Mouse (Mus musculus) limb, embryonic 13.5 days (tissue): Measurements from ENCODE around the gene Slc25a33. TPM values are rescaled to one million over a fixed set of nuclear protein-coding genes. Genes with fewer than 3 reads are reported as not detected.

ENCODE experiments used
- ATAC-seq: fragments of 200-750 bp; cut with Nextera tagmentation; 2 replicates; pipeline ENCODE4 v1.8.0; 2017; ENCODE audit warnings: low read depth, moderate number of reproducible peaks, moderate TSS enrichment; ENCODE audit not compliant: low FRiP score
- H3K27ac ChIP-seq: fragments of 300-500 bp; sonication (generic); 2 replicates; pipeline ENCODE4 v1.5.1; 2015; ENCODE audit warnings: inconsistent platforms, mild to moderate bottlenecking, moderate library complexity
- H3K27me3 ChIP-seq: fragments of 300-500 bp; sonication (generic); 2 replicates; pipeline ENCODE4 v1.6.1; 2015; ENCODE audit warnings: mild to moderate bottlenecking, inconsistent platforms
- H3K36me3 ChIP-seq: fragments of 300-500 bp; sonication (generic); 2 replicates; pipeline ENCODE4 v1.6.1; 2015; ENCODE audit warnings: inconsistent platforms, mild to moderate bottlenecking, moderate library complexity
- H3K4me1 ChIP-seq: fragments of 300-500 bp; sonication (generic); 2 replicates; pipeline ENCODE4 v1.6.1; 2015; ENCODE audit warnings: inconsistent platforms
- H3K4me2 ChIP-seq: fragments of 300-500 bp; sonication (generic); replicated peaks from 2 replicates; pipeline ENCODE4 v1.6.1; 2015; ENCODE audit warnings: inconsistent platforms, mild to moderate bottlenecking, moderate library complexity
- H3K4me3 ChIP-seq: fragments of 300-500 bp; sonication (generic); 2 replicates; pipeline ENCODE4 v1.5.1; 2015; ENCODE audit warnings: moderate library complexity, mild to moderate bottlenecking, inconsistent platforms
- H3K9ac ChIP-seq: fragments of 300-500 bp; sonication (generic); 2 replicates; pipeline ENCODE4 v1.6.1; 2015; ENCODE audit warnings: mild to moderate bottlenecking, inconsistent platforms
- H3K9me3 ChIP-seq: fragments of 300-500 bp; sonication (generic); 2 replicates; pipeline ENCODE4 v1.6.1; 2016; ENCODE audit warnings: inconsistent platforms
- WGBS: fragments of 180-500 bp; shearing (Covaris S2); methylation state at CpG from one replicate; pipeline ENCODE4 v1.1.7; 2015; 5-methylcytosine and 5-hydroxymethylcytosine counted together
- polyA plus RNA-seq: library from polyadenylated mRNA; unstranded; fragments of >200 nt; fragmentation: Nextera tagmentation; extraction: Ambion mirVana; gene quantifications from 2 replicates; pipeline ENCODE4 v1.2.1, GENCODE M21; 2015

Gene Slc25a33
- polyA plus RNA-seq, 1 experiment from 2014 or later, result 14.4 TPM

DNA sequence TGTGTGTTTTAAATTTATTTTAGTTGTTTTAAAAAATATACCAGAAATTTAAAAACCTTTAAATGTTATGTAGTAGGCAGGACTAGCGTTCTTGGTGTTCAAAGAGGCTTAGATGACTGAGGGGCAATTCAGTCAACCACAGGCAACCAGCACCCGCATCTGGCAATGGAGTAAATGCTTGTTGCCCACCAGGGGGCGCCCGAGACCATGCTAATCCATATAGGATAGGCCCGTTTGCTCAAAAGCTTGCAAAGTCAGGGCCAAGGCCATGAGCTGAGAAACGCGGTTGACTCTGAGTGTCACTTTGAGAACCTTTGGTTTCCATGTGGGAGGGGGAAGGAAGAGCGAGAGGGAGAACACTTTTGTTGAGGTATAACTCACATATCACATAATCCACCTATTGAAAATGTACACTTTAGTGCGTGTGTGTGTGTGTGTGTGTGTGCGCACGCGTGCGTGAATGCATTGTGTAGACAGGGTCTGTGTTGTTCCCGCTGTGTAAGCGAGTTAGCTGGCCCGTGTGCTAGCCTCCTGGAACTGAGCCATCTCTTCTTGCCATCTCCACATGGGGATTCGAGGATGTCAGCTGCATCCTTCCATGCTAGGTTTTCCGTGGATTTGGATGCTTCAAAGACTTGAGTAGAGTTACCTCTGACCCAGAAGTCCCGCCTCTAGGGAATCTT lies 32.8 kb upstream of the Slc25a33 start:
- H3K9me3 ChIP-seq, result no peaks in the 10 kb centered on the region
- 49% methylated on average over 19 of the region's 19 CpGs for WGBS
- H3K4me2 ChIP-seq, result no peak overlapping the region

DNA sequence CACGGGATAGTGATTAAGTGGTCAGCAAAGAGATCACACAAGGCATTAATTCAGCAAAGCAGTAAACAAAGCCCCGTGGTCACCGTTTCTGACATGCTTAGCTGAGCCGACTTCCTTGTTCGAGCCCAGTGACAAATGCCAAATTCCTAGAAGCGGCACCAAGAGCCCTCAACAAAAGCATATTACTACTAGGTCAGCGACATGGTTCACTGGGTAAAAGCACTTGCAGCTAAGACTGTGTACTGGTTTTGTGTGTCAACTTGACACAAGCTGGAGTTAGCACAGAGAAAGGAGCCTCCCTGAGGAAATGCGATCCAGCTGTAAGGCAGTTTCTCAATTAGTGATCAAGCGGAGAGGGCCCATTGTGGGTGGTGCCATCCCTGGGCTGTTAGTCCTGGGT lies 28.2 kb upstream of the Slc25a33 start:
- 63% methylated on average over 9 of the region's 9 CpGs for WGBS
- Histone ChIP-seq H3K4me3 (no peak overlapping the region), H3K27ac (no peak overlapping the region), H3K9me3 (no peaks in the 10 kb centered on the region), H3K4me2 (no peak overlapping the region), H3K4me1 (peaks cover 11% of the 10 kb centered on the region; the same call in 1 of the 2 replicates), H3K27me3 (no peaks in the 10 kb centered on the region), H3K36me3 (no peaks in the 10 kb centered on the region), H3K9ac (no peak overlapping the region)
- ATAC-seq, result no peak

More for the DNA sequence above, 32.8 kb upstream of the Slc25a33 start:
- Histone ChIP-seq H3K4me1 (peaks cover 24% of the 10 kb centered on the region), H3K36me3 (no peaks in the 10 kb centered on the region), H3K27me3 (peaks cover 12% of the 10 kb centered on the region), H3K4me3 (no peak overlapping the region), H3K9ac (no peak overlapping the region), H3K27ac (no peak overlapping the region)
- peak; percentile 82; the same call in 1 of the 2 replicates for ATAC-seq

DNA sequence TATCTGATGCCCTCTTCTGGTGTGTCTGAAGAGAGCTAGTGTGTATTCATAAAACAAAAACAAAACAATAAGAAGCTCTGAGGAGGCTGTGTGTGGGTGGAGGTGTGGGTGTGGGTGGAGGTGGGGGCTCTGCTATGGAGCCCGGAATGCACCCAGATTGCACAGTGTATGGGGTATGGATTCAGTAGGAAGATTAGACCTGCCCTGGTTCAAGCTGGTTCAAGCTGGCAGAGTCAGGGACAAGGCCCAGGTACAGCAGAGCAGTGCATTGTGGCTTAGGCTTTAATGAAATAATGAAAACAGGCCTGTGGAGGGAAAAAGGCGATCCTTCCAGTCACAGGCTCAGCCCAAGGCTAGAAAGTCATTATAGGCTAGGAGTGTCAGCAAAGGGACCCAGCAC lies 26.5 kb upstream of the Slc25a33 start:
- Histone ChIP-seq H3K9ac (no peak overlapping the region), H3K36me3 (no peaks in the 10 kb centered on the region), H3K27ac (no peak overlapping the region), H3K4me1 (peaks cover 13% of the 10 kb centered on the region; the same call in 1 of the 2 replicates), H3K9me3 (no peaks in the 10 kb centered on the region), H3K4me2 (no peak overlapping the region), H3K4me3 (no peak overlapping the region), H3K27me3 (no peaks in the 10 kb centered on the region)
- no peak for ATAC-seq
- WGBS, result 54% methylated on average over 2 of the region's 2 CpGs

DNA sequence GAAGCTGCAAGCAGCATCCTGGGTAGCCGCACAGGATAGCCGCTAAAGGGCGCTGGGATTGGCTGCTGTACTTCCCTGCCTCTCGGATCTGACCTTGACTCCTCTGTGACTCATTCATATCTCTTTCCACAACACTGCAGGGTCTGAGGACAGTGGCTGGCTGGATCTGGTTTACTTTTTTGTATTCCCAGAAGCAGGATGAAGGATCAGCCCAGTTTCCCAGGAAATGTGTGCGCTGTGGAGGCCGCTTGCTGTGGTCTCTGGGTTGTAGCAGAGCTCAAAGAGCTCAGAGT lies 26.0 kb upstream of the Slc25a33 start:
- no peak overlapping the region for H3K4me3 ChIP-seq
- H3K9ac ChIP-seq, result no peak overlapping the region
- 92% methylated on average over 6 of the region's 6 CpGs for WGBS
- H3K4me1 ChIP-seq, result peaks cover 13% of the 10 kb centered on the region; the same call in 1 of the 2 replicates
- H3K27ac ChIP-seq, result no peak overlapping the region
- no peaks in the 10 kb centered on the region for H3K27me3 ChIP-seq
- no peak for ATAC-seq
- no peak overlapping the region for H3K4me2 ChIP-seq
- H3K36me3 ChIP-seq, result no peaks in the 10 kb centered on the region
- H3K9me3 ChIP-seq, result no peaks in the 10 kb centered on the region

DNA sequence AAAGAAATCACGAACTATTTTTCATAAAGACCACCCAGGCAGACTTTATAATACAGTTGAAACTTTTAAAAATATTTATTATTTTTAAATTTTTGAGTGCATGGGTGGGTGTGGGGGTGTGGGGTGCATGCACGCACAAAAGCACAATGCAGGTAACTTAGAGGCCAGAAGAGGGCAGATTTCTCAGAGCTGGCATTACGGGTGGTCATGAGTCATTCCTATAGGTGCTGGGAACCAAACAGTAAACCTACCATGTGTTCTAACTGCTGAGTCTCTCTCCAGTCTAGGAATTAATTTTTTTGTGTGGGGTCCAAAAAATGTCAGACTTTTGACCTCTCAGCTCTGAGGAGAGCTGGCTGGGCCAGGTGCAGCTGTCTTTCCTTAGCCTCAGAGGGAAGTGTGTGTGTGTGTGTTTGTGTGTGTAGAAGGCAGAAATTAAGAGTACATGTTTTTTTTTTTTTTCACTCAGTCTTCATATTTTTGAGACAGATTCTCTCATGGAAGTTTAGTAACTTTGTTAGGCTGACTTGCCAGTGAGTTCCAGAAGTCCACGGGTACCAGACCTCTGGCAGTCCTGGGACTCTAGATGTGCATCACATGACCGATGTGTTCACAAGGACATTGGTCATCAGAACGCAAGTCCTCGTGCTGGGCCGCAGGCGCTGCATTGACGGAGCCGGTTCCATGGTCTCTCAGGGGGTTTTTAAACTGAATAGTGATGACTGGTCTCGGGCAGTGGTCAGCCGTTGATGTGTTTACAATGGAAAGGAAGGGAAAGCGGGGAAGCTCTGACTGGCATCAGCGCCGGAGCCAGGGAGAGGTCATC lies 25.5 kb upstream of the Slc25a33 start:
- no peaks in the 10 kb centered on the region for H3K27me3 ChIP-seq
- ATAC-seq, result no peak
- no peaks in the 10 kb centered on the region for H3K36me3 ChIP-seq
- no peaks in the 10 kb centered on the region for H3K9me3 ChIP-seq
- H3K4me2 ChIP-seq, result no peak overlapping the region
- H3K9ac ChIP-seq, result no peak overlapping the region
- peaks cover 13% of the 10 kb centered on the region; the same call in 1 of the 2 replicates for H3K4me1 ChIP-seq
- H3K27ac ChIP-seq, result no peak overlapping the region
- H3K4me3 ChIP-seq, result no peak overlapping the region
- 91% methylated on average over 16 of the region's 16 CpGs for WGBS

DNA sequence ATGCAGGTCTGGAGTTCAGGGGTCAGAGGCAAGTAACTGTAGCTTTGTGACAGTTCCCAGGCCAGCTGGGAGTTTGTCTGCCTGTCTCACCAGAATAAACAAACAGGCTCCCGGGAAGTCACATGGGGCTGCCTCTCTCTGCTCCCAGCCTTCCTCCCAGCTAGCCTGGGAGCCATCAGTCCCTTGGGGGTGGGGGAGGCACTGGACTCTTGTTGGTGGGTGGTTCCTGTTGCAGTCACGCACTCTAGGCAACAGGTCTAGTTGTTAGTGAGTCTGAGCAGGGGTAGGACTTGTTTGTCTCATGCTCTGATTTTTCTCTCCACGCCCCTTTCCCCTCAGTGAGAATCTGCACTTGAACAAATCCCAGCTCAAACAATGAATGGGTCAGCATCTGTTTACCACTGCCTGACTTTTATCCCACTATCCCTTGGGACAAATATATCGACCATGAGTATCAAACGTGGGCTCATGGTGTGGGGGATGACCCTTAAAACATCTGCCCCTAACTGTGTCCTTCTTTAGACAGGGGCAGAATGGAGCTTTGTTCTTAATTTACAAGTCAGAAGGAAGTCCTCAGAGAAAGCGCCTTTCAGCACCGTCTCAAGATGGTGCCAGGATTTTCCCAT lies 24.7 kb upstream of the Slc25a33 start:
- no peaks in the 10 kb centered on the region for H3K9me3 ChIP-seq
- H3K27ac ChIP-seq, result no peak overlapping the region
- no peaks in the 10 kb centered on the region for H3K36me3 ChIP-seq
- H3K9ac ChIP-seq, result no peak overlapping the region
- H3K27me3 ChIP-seq, result no peaks in the 10 kb centered on the region
- ATAC-seq, result no peak; the same call in 1 of the 2 replicates
- H3K4me1 ChIP-seq, result peaks cover 13% of the 10 kb centered on the region; the same call in 1 of the 2 replicates
- H3K4me3 ChIP-seq, result no peak overlapping the region
- no peak overlapping the region for H3K4me2 ChIP-seq
- WGBS, result 37% methylated on average over 7 of the region's 7 CpGs

DNA sequence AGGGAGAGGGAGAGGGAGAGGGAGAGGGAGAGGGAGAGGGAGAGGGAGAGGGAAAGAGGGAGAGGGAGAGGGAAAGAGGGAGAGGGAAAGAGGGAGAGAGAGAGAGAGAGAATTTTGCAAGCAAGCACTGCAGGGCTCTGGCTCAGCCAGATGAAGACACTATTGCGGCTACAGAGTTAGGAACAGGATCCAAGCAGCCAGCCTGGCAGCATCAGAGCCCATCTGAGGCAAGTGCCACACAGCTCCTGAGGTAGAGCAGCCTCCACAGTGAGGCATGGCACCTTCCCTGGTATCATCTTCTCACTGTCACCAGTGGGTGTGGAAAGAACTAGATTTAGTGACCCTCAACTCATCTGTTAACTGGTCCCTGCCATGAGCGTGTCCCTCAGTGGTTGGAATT lies 24.0 kb upstream of the Slc25a33 start:
- H3K36me3 ChIP-seq, result no peaks in the 10 kb centered on the region
- no peak for ATAC-seq
- H3K27me3 ChIP-seq, result no peaks in the 10 kb centered on the region
- H3K4me3 ChIP-seq, result no peak overlapping the region
- H3K9me3 ChIP-seq, result no peaks in the 10 kb centered on the region
- no peak overlapping the region for H3K9ac ChIP-seq
- 59% methylated on average over 2 of the region's 2 CpGs for WGBS
- no peak overlapping the region for H3K27ac ChIP-seq
- H3K4me1 ChIP-seq, result peaks cover 13% of the 10 kb centered on the region; the same call in 1 of the 2 replicates
- H3K4me2 ChIP-seq, result no peak overlapping the region

- Histone ChIP-seq H3K27me3 (no peaks in the 10 kb centered on the region), H3K27ac (no peak overlapping the region), H3K9ac (no peak overlapping the region), H3K9me3 (no peaks in the 10 kb centered on the region), H3K4me2 (no peak overlapping the region), H3K36me3 (no peaks in the 10 kb centered on the region), H3K4me1 (peaks cover 17% of the 10 kb centered on the region; the same call in 1 of the 2 replicates), H3K4me3 (no peak overlapping the region)
- ATAC-seq, result no peak
- WGBS, result 60% methylated on average over 1 of the region's 1 CpGs
These were observed 23.1 kb upstream of the Slc25a33 start for GRCm38 (mm10) chr4:149797220-149797610.

GRCm38 (mm10) chr4:149796567-149797219 lies 22.6 kb upstream of the Slc25a33 start:
- no peak for ATAC-seq
- Histone ChIP-seq H3K4me2 (no peak overlapping the region), H3K4me1 (peaks cover 21% of the 10 kb centered on the region; the same call in 1 of the 2 replicates), H3K27me3 (no peaks in the 10 kb centered on the region), H3K36me3 (no peaks in the 10 kb centered on the region), H3K9me3 (no peaks in the 10 kb centered on the region), H3K4me3 (no peak overlapping the region), H3K27ac (no peak overlapping the region), H3K9ac (no peak overlapping the region)
- 69% methylated on average over 14 of the region's 14 CpGs for WGBS

GRCm38 (mm10) chr4:149794966-149795477 lies 20.9 kb upstream of the Slc25a33 start:
- no peak overlapping the region for H3K27ac ChIP-seq
- no peak for ATAC-seq
- no peaks in the 10 kb centered on the region for H3K36me3 ChIP-seq

GRCm38 (mm10) chr4:149794010-149794338 lies 19.9 kb upstream of the Slc25a33 start:
- Histone ChIP-seq H3K27me3 (no peaks in the 10 kb centered on the region), H3K9me3 (no peaks in the 10 kb centered on the region), H3K4me3 (no peak overlapping the region), H3K4me1 (peaks cover 22% of the 10 kb centered on the region; the same call in 1 of the 2 replicates), H3K27ac (no peak overlapping the region), H3K36me3 (no peaks in the 10 kb centered on the region), H3K4me2 (no peak overlapping the region), H3K9ac (no peak overlapping the region)
- ATAC-seq, result no peak
- WGBS, result 29% methylated on average over 8 of the region's 8 CpGs

More at GRCm38 (mm10) chr4:149794966-149795477, 20.9 kb upstream of the Slc25a33 start:
- Histone ChIP-seq H3K4me1 (peaks cover 23% of the 10 kb centered on the region; the same call in 1 of the 2 replicates), H3K27me3 (no peaks in the 10 kb centered on the region), H3K4me2 (no peak overlapping the region), H3K9me3 (no peaks in the 10 kb centered on the region), H3K4me3 (no peak overlapping the region), H3K9ac (no peak overlapping the region)
- WGBS, result 77% methylated on average over 7 of the region's 7 CpGs
